Mouse (Mus musculus) ES-CJ7 (cell line): ENCODE measurements around the gene Mad1l1.

Experiments
- DNase-seq: peaks from one replicate; pipeline ENCODE4 v3.0.0; 2011; ENCODE audit warnings: low read depth, low spot score

The Mad1l1 gene

DNA sequence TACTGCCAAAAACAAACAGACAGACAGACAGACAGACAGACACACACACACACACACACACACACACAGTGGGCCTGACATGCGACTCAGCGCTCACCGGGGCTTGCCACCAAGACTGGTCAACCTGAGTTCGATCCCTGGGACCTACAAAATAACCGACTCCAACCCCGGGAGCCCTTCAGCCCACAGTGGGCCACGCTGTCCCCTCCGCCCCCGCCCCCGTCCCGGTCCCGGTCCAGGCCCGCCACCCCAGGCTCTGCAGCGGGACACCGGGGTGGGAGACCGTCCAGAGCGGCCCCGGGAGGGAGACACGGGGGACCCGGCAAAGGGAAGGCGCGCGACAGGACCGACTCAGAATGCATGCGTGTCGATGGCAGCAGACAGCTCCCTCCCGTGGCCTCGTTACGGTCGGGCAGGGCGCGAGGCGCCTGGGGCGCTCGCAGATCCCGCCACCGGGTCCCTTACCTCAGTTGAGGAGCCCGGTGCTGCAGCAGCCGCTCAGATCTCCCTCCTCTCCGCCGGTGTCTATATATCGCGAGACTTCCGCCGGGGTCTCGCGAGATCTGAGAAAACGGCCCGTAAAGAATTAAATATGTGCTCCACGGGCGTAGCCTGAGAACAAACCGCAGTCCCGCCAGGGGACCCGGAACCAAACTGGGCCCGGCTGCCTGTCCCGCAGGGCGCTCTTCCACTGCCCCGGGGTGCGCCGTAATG lies at the start of gene Mad1l1, which contains the start of gene Nudt1:
Gene Mad1l1, minus strand, starts transcription at position 511 of the 714 bp plus-strand sequence.
Gene Nudt1, plus strand, starts transcription at position 615 of the 714 bp plus-strand sequence.
- peak; percentile 96 for DNase-seq

DNA sequence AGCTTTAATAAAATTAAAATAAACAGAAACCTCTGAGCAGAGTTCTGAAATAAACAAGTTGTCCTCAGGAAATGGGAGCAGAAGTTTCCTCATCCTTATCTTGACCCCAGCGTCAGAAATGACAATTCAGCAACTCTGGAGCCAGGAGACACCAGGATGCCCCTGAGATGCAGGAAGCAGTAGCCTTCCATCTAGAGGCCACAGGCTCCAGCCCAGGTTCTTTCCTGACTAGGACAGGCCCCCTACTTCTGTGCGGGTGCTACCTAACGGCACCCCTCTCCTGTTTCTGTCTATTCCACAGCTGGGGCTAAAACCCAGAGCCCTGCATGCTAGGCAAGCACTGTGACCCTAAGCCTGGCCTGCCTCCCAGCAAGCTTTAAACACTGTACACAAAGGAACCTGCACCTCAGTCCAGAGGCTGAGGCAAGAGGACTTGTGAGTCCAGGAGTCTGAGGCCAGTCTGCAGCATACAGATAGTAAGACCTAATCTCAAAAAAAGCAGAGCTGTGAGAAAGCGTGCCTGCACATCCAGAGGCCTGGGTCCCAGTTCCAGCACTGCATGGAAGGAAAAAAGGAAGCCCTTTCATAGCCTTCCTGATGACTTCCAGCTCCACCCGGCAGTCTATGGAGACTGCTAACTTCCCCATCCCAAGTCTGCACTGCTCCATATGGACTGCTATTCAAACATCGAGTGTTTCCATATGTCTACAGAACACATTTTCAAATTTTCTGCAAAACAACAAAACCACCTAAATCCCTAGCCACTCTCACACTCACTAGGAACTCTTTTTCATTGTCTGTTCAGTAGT lies 49.3 kb upstream of the Mad1l1 start:
- DNase-seq, result no peak

DNA sequence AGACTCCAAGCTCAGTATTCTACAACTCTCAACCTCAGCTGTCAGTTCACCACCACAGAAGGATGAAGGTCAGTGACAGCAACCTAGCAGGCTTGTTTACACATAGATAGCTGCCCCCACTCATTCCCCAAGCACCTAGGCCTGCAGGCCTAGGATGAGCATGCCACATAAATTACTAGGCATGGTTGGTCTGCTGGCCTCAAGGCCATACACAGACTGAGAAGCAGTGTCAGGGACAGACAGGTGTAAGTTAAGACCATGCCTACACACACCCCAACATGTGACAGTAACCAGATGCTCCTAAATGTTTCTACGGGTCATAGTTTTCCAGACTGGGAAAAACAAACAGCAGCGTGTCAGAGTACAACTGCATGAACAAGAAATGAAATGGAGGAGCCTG lies 48.1 kb upstream of the Mad1l1 start:
- no peak for DNase-seq

DNA sequence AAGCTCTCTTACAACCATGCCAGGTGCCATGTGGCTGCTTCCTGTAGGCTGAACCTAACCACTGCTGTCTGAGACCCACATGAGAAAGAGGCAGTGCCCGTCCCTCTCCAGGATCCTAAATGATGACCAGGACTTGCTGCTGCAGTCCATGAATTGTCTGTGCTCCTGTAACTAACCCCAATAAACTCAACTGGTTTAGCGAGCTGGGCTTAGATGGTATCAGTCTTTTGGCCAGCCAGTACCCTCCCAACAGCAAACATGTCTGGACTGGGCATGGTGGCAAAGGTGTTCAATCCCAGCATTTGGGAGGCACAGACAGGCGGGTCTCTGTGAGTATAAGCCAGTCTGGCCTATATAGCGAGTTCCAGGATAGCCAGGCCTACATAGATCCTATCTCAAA lies 47.6 kb upstream of the Mad1l1 start:
- DNase-seq, result no peak

DNA sequence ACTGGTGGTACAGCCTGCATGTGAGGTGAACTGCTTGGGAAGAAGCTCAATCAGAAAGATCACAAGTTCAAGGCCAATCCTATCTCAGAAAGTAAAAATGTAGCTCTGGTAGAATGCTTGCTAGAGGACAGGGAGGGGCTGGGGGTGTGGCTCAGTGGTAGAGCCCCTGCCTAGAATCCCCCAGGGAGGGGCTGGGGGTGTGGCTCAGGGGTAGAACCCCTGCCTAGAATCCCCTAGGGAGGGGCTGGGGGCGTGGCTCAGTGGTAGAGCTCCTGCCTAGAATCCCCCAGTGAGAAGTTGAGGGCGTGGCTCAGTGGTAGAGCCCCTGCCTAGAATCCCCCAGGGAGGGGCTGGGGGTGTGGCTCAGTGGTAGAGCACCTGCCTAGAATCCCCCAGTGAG lies 46.8 kb upstream of the Mad1l1 start:
- peak; percentile 51 for DNase-seq

DNA sequence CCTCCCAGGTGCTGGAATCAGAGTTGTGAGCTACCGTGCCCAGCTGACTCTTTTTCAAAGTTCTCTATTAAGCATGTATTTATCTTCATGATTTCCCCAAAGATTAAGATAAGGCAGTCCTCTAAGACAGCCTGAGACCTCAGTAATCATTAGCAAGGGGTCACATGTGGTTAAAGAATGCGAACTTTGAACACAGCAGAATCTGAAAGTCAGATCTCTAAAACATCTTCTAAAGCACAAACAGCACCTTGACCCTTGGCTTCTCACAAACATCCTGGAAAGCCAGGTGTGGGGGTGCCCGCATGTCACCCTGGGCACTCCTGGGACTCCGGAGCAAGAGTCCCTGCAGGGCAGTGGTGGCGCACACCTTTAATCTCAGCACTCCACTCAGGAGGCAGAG lies 43.1 kb upstream of the Mad1l1 start:
- DNase-seq, result no peak

DNA sequence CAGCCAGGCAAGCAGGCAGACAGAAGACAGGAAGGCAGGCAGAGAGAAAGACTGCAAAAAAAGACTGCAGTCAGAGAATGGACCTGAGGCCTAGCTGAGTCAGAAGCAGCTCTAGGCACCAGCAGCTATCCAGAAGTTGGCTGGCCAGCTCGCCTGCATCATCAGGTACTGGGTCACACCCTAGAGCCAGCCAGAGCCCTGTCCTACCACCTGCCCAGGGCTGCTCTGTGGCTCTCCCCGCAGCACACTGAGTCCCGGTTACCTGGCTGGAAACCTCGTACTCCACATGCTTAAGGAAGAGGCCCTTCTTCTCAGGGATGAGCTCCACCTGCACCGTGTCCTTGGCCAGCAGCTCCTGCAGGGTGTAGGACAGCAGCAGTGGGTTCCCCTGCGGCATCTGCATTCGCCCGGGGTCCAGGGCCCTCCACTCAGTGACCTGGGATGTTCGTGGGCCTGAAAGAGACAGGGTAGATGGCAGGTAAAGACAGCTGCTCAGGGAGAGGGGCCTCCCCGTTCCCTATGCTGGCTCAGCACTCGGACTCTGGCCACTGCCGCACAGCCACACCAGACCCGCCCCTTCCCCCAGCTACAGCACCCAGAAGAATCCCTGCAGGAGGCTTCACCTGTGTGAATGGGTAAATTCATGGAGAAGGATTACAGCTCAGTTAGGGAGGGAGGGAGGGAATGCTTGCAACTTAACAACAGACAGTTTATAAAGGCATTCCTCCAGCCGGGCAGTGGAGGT lies 38.8 kb upstream of the Mad1l1 start:
- DNase-seq, result no peak

DNA sequence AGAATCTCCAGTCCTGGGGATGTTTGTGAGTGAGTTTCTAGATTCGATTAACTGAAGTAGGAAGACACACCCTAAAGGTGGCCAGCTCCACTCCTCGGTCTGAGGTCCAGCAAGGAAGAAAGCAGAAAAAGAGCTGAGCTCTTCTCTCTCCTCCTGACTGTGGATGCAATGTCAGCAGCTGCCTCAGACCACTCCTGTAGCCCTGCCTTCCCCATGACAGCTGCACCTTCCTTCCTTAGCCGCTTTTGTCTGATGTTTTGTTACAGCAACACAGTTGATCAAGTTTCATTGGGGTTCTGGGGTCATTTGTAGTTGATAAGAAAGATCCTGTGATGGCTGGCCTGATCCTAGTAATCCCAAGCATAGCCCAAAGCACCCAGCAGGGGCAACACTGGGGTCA lies 36.1 kb upstream of the Mad1l1 start:
- DNase-seq, result no peak

DNA sequence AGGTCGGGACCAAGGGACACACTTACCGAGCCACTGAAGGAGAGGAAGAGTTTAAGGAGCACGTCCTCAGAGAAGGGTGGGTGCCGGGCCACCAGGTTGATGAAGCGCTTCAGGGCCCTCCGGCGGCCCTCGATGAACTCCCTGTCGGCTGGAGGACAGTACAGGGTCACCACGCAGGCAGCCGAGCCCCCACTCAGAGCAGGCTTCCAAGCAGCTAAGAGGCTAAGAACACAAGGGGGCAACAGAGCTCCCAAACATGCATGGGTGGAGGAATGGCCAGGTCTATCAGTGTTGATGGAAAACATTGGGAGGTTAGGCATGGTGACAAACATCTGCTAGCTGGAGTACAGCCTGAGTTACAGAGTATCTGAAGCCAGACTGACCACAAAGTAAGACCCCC lies 34.6 kb upstream of the Mad1l1 start:
- no peak for DNase-seq

DNA sequence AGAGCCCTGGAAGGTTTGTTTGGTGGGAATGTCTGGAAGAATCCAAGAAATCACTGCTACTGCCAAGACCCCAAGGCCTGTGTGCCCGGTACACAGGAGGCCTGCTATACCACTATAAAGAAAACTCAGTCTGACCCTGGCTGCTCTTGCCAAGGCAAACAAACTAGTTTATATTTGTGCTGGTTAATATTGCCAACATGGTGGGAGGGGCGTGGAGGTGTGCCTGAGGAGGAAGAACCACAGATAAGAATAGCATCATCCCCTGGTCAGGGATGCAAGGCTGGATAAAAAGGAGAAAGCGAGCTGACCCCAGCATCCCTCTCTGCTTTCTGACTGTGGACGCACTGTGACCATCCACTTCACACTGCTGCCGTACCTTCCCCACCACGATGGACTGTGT lies 31.0 kb upstream of the Mad1l1 start:
- no peak for DNase-seq

DNA sequence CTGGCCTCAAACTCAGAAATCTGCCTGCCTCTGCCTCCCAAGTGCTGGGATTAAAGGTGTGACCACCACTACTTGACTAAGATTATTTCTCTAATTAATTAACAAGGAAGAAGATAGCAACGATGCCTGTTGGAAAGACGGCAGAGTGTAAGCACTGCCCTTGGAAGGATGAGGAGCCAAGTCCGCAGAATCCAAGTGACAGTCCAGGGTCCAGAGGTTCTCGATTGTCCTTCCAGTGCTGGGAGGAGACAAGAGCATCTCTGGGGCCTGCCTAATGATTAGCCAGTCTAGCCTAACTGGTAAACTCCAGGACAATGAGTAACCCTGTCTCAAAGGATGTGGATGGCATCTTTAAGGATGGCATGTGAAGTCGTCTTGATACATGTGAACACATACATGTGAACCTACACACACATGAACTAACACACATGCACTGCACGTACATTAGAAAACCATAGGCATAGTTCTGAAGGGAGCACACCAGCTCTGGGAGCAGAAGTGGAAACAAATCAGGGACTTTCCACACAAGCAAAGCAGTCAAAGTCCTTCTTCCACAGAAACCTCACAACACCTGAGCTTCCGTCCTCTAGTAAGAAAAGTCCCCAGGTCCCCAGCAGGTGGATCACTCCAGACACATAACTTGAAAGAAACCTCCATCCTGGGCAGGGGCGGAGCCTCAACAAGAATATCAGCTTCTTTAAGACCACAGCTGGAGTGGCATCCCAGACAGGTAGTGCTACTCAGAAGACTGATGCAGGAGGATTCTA lies 29.6 kb upstream of the Mad1l1 start:
- DNase-seq, result no peak

DNA sequence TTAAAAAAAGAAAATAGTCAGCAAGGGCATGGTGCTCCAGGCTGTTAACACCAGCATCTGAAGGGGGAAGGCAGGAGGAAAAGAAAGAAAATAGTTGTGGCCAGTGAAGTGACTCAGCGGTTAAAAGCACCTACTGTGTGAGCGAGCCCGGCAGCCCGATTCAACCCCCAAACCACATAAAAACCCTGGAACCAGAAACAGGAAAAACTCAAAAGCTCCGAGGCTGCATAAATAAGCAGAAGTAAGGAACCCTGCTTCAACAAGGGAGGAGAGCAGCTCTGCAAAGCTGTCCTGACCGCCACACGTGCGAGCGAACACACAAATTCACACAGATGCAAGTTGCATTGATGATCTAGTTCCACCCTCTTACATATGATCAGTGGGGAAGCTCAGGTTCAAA lies 28.5 kb upstream of the Mad1l1 start:
- no peak for DNase-seq

DNA sequence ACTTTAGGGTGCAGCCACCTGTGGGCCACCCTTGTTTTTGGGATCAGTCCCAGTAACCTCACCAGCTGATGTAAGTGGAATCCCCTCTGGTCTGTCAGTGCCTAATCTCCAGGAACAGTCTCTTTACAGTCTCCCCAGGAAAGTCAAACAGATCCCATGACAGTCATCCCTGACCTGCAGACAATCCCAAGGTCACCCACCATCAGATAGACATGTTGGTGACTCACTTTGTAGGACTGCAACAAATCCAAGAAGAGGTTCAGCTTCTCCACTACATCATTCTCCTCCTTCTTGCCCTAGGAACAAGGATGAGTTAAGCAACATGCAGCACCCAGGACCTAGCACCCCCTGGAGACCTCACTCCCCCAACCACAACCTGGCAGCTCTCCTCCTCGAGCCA lies 24.7 kb upstream of the Mad1l1 start:
- no peak for DNase-seq

DNA sequence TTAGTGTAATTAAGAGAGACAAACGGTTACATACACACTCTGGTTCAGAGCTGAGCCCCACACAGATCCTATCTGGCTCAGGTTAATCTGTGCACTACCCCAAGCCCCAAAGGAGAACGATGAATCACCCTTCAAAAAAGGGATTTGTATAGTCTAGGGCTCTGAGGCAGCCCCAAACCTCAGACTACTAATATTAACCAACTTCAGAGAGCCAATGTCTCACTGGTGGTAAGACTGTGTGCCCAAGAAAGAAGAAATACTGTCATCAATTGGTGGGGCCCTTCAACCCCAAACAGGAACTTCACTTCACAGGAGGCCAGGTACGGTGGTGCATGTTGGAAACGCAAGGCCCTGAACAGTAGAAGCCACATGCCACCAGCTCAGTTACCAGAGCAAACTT lies 23.9 kb upstream of the Mad1l1 start:
- DNase-seq, result no peak

DNA sequence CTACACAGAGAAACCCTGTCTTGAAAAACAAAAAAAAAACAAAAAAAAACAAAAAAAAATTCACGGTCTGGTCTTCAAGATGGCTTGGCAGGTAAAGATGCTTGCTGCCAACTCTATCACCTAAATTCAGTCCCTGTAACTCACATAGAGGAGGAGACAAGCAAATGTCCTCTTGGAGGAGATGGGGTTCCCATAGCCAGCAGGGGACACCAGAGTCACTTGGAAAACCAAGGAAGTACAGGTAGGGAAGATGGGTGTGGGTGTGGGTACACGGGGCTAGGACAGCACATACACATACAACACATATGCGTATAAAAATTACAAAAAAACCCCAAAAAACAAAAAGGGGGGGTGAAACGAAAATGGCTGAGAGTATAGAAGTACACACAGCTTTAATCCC lies 21.5 kb upstream of the Mad1l1 start:
- DNase-seq, result no peak

DNA sequence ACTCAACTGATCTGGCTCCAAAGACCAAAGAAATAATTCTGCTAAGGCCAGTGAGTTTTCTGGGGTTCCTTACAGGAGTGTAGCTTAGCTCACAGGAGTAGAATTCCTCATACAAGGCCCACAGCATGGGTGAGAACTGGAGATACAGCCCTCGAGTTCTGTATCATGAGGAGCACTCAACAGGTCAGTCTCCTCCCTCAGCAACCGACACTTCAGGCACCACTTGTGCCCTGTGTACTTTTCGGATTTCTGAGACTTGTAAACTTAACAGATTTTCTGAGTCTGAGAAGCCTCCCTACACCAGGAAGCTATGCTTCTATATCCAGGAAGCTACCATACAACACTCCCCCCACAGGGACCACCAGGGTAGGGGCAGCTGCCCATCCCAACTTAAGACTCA lies 18.5 kb upstream of the Mad1l1 start:
- no peak for DNase-seq

DNA sequence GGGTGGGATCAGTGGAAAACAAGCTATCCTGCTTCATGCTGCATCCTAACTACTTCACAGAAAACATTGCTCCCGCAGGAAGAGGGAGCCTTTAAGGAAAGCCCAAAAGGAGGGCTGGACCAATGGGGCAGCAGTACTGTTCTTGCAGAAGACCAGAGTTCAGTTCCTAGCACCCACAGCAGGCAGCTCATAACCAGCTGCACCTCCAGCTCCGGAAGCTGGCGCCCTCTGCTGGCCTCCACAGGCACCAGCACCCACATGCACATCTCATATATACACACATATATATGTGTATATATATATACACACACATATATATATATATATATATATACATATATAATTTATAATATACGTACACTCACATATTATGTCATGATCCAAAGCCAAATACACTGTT lies 17.4 kb upstream of the Mad1l1 start:
- no peak for DNase-seq

DNA sequence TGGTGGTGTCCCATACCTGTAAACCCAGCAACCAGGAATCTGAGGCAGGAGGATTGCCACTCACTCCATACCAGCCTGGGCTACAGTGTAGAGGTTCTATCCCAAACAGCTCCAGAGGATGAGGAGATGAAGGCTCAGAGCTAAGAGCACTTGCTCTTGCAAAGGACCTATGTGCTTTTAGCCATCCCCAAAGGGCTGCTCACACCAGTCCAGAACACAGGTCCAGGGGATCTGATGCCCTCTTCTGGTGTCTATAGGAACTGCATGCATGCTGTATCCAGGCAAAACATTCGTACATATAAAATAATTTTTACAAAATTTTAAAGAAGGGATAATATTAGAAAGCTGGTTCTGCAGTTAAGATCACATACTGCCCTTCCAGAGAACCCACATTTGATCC lies 15.3 kb upstream of the Mad1l1 start:
- peak; percentile 50 for DNase-seq

DNA sequence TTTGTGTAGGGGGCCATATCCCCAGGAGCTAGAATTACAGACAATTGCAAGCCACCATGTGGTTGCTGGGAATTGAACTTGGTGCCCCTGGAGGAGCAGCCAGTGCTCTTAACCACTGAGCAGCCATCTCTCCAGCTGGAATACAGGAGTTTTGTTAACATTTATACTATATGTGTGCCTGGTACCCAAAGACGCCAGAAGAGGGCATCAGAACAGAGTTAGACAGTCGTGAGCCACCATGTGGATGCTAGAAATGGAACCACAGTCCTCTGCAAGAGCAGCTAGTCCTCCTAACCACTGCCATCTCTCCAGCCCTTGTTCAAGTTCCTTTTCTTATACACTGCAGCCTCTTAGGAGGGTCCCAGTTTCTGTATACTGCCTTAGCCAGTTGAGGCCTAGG lies 12.3 kb upstream of the Mad1l1 start:
- peak; percentile 78 for DNase-seq

DNA sequence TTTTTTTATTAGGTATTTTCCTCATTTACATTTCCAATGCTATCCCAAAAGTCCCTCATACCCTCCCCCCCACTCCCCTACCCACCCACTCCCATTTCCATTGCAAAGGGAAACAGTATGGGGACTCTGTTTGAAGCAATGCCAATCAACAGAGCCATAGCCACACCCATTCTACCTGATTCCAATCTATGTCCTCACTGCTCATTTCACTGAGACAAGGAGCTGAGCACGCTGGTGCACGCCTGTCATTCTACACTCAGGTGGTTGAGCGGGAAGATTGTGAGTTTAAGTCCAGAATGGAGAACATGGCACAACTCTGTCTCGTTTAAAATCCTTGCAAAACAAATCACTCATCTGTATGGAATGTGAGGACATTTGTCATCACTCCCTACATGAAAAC lies 11.2 kb upstream of the Mad1l1 start:
- peak; percentile 87 for DNase-seq

DNA sequence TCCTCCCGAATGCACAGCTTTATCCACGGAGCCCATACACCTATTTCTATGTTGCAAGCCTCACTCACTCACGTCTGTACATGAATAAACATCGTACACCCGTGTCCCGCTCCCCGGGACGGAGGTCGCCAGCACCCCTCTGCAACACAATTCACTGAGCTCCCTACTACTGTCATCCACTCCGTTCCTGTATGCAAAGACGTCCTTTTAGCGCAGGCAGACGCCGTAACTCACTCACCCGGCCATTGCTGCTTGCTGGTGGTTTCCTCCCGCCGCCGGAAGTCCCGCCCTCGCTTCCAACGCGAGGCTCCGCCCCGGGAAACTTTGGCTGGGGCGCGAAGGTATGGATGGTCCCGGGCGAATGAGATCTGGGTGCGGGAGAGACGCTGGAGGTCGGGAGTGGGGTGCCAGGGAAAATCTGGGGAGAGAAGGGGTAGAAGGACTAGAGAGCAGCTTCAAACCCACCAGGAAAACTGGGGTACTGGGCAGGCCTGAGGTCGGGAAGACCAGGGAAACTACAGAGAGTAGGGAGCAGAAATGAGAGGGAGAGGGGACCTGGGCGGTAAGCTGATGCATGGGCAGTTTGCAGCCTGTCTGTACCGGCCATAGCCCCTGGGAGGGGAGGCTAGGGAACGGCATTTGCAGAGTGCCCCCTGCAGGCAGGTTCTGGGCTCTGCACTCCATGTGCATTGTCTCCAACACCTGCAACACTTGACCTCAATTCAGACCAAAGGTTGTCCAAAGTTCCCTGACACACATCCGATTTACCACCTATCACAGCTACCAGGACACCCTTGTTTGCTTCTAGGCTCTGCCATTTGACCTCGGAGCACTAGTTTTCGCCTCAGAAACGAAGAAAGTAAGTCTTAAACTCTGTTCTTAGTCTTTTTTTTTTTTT lies 10.5 kb upstream of the Mad1l1 start, which contains the start of gene Mrm2:
Gene Mrm2, minus strand, starts transcription at position 284 of the 898 bp plus-strand sequence.
- DNase-seq, result peak; percentile 96
